30 mouse cellular contexts compared by ENCODE assay signal in the genomic region with DNA sequence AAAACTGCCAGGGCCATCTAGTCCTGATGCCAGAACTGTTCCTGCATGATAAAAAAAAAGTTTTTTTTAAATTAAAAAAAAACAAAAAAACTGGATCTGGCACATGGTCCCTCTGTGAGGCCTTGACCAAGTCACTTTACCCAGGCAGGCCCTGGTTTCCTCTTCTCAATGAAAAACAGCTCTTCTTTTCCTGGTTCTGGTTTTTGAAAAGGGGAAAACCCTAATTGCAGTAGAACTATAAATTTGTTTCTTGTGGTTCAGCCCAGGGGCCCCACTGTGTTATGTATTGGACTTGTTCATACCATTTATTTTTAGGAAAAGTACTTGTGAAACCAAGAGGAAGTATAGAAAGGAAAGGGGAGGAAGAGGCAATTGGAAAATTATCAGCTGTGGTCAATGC.
"Had no signal": no experiment of that assay in that cellular context is flagged by ENCODE, and none has a peak within 500 bp of the region (broad histone marks: within the 10 kb centered on the region; RNA-seq: fewer than 3 reads in every experiment).

No protein-coding gene starts in this region.

- H3K27me3 ChIP-seq: heart, embryonic 12.5 days; heart, embryonic 13.5 days; heart, embryonic 15.5 days; hindbrain, embryonic 13.5 days; hindbrain, embryonic 15.5 days; intestine, embryonic 15.5 days; kidney, embryonic 15.5 days had no signal

- H3K27ac ChIP-seq: heart, embryonic 10.5 days; heart, embryonic 13.5 days; heart, embryonic 15.5 days; hindbrain, embryonic 10.5 days; hindbrain, embryonic 12.5 days; hindbrain, embryonic 13.5 days; hindbrain, embryonic 14.5 days; hindbrain, embryonic 15.5 days; hindbrain, postnatal 0 days; intestine, embryonic 15.5 days; kidney, embryonic 15.5 days; kidney, postnatal 0 days; left cerebral cortex, adult 2 months had no signal

- H3K4me1 ChIP-seq: heart, embryonic 15.5 days; hindbrain, embryonic 15.5 days; intestine, embryonic 15.5 days; kidney, embryonic 15.5 days had no signal

- H3K9ac ChIP-seq: heart, embryonic 12.5 days; heart, embryonic 13.5 days; heart, embryonic 15.5 days; hindbrain, embryonic 12.5 days; hindbrain, embryonic 13.5 days; hindbrain, embryonic 14.5 days; hindbrain, embryonic 15.5 days; intestine, embryonic 15.5 days; kidney, embryonic 15.5 days had no signal

- H3K9me3 ChIP-seq: heart, embryonic 10.5 days; heart, embryonic 12.5 days; heart, embryonic 13.5 days; heart, embryonic 15.5 days; hindbrain, embryonic 10.5 days; hindbrain, embryonic 12.5 days; hindbrain, embryonic 13.5 days; hindbrain, embryonic 15.5 days; intestine, embryonic 15.5 days; kidney, embryonic 15.5 days had no signal

- H3K36me3 ChIP-seq: heart, embryonic 10.5 days; heart, embryonic 12.5 days; heart, embryonic 13.5 days; heart, embryonic 15.5 days; hindbrain, embryonic 10.5 days; hindbrain, embryonic 12.5 days; hindbrain, embryonic 13.5 days; hindbrain, embryonic 15.5 days; intestine, embryonic 15.5 days; kidney, embryonic 15.5 days had no signal

- H3K4me3 ChIP-seq: heart, embryonic 10.5 days; heart, embryonic 12.5 days; heart, embryonic 13.5 days; heart, embryonic 15.5 days; hindbrain, embryonic 10.5 days; hindbrain, embryonic 12.5 days; hindbrain, embryonic 13.5 days; hindbrain, embryonic 15.5 days; intestine, embryonic 15.5 days; kidney, embryonic 15.5 days; left cerebral cortex, adult 2 months had no signal

- H3K4me2 ChIP-seq: heart, embryonic 11.5 days; heart, embryonic 12.5 days; heart, embryonic 13.5 days; heart, embryonic 15.5 days; hindbrain, embryonic 12.5 days; hindbrain, embryonic 13.5 days; hindbrain, embryonic 14.5 days; hindbrain, embryonic 15.5 days; intestine, embryonic 15.5 days; kidney, embryonic 15.5 days had no signal

- DNase-seq: heart, postnatal 10 days; heart, postnatal 14 days; heart, postnatal 36 days; heart, postnatal 4 days; kidney, adult 11 months; kidney, adult 18-20 months; kidney, adult 2 months; kidney, adult 8-10 months; kidney, adult 9 months; kidney, postnatal 10 days; kidney, postnatal 14 days; kidney, postnatal 25 days; kidney, postnatal 36 days; kidney, postnatal 4 days; layer of hippocampus, postnatal 36 days had no signal
